Comparison of ENCODE assay signal across 11 mouse cellular contexts in the genomic region with DNA sequence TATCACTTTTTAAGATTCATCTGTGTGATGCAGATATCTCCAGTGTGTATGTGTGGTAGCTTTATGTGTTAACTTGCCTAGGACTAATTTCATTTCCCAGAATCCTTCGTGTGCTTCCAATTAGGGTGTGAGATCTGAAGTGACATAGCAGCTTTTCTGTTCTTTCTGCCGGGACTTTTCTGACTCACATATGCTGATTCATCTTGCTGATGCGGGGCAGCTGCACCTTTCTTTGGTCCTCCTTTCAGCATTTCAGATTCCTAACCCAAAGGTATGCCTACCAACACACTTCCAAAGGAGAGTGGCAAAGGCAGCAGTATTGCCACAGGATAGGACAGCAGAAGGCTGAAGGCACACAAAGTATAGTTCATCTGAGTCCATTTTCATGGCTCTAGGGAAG.
"Had no signal": no experiment of that assay in that cellular context is flagged by ENCODE, and none has a peak within 500 bp of the region (broad histone marks: within the 10 kb centered on the region; RNA-seq: fewer than 3 reads in every experiment).

No protein-coding gene starts in this region.

- H3K27ac ChIP-seq: limb, embryonic 12.5 days; liver, embryonic 15.5 days; midbrain, embryonic 13.5 days had no signal

- H3K4me3 ChIP-seq: limb, embryonic 12.5 days; liver, embryonic 15.5 days; midbrain, embryonic 13.5 days had no signal

- DNase-seq: kidney, adult 8-10 months; kidney, postnatal 25 days; layer of hippocampus, adult 9-11 months; liver; lung, adult 2 months; lung, postnatal 36 days; spleen, adult 18-20 months; thymus, postnatal 36 days had no signal
